Mouse (Mus musculus): Measurements from ENCODE around the gene Rps6kb2.

Rps6kb2 gene

DNA sequence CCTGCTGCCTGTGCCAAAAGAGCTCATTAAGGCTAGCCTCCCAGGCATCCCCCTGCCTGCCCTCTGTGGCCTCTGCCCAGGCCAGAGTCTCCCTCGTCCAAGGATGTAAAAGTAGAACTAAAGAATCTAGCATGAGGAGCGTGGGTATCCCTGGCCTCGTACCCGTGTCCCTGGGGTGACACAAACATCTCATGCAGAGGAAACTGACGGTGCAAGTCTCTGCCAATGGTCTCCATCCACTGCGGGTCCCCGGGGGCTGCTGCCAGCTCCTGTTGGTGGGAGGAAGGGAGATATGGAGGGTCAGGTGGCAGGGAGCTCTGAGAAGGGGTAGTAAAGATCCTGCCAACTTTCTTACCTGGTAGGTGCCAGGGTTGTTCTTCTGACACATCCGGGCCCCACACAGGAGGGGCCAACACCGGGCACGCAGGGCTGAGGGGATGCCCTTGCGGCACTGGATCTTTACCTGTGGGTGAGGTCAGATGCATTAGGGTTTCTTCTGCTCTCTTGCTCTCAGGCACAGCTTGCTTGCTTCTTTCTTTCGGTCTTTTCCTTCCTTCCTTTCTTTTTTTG is 26.0 kb upstream of the Rps6kb2 start:
- no peak for DNase-seq (ENCODE audit: low spot score in 2 of 2)

DNA sequence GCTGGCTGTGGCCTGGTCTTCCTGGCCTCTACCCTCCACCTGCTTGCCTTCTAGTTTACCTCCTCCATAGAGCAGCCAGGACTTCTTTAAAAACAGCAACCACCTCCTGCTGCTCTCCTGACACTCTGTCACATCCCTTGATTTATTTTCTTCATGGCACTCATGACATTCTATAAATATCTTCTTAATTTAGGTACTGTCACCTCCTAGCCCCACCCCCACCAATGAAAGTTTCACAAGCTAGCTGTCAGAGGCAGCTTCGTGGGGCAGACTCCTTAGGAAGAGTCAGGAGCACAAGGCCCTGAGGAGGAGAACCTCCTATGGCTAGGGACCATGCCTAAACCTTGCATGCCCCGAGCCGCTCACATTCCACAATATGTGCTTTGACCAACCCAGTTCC is 24.1 kb upstream of the Rps6kb2 start:
- no peak for DNase-seq (ENCODE audit: low spot score in 2 of 2)

DNA sequence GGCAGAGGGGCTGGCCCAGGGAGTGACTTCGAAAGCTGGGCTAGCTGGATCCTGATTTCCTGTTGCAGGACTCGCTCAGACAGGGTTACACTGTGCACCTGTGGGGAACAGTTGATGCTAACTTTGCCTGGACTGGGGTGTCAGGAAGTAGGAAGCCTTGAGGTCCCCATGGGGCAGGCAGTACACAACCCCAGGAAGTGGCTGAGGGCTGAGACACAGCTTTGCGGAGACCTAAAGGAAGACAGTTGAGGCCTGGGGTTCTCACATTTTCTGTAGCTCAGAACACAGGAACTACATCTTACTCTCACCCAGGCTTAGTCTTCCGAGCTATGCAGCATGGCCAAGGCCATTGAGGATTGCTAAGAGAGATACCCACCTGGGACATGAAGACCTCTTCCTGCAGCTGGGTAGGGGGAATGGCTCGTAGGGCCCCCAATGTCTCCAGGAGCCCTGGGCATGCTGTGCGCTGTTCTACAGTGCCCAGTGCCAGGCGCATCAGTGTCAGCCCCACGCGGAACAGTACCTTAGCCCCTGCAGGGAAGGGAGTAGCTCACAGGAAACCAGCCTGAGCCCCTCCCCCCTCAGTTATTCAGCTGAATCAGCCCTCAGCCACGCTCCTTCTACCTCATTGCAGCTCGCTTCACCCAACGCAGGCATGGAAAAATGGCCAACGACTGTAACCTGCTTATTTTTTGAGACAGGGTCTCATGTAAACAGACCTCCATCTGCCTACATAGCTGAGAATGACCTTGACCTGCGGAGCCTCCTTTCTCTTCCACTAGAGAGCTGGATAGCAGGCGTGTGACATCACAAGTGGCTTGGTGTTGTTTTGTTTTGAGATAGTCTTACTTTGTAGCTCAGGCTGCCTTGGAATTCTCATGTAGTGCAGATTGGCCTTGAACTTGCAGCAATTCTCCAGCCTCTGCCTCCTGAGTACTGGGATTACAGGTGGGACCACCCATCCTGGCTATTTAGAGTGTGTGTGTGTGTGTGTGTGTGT is 22.1 kb upstream of the Rps6kb2 start:
- no peak for DNase-seq (ENCODE audit: low spot score in 2 of 2)

GRCm38 (mm10) chr19:4183689-4184088 is 20.5 kb upstream of the Rps6kb2 start:
- DNase-seq (ENCODE audit: low spot score in 2 of 2): no peak

DNA sequence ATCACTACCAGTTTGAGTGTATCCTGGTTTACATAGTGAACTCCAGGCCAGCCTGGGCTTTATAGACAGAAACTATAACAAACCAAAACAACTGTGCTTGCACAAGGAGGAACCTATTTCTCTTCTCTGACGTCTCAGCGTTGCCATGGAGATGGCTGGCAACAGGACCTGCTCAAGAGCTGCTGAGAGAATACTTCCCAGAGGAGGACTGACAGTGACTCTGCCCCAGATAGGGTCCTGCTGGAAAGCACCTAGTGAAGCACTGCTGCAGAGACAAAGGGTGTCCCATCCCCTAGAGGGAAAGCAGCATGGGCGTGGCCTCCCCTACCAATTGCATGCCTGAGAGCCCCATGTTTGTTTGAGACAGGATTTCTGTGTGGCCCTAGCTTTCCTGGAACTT is 18.7 kb upstream of the Rps6kb2 start:
- no peak for DNase-seq (ENCODE audit: low spot score in 2 of 2)

GRCm38 (mm10) chr19:4180411-4180810 is 17.3 kb upstream of the Rps6kb2 start:
- no peak for DNase-seq (ENCODE audit: low spot score in 2 of 2)

GRCm38 (mm10) chr19:4175368-4175947 is 12.3 kb upstream of the Rps6kb2 start, which contains the start of gene Carns1:
TSS of gene Carns1 (minus strand) at chr19:4175479.
- peak in 1 of 2 experiments; percentile 58 for DNase-seq (ENCODE audit: low spot score in 2 of 2)

DNA sequence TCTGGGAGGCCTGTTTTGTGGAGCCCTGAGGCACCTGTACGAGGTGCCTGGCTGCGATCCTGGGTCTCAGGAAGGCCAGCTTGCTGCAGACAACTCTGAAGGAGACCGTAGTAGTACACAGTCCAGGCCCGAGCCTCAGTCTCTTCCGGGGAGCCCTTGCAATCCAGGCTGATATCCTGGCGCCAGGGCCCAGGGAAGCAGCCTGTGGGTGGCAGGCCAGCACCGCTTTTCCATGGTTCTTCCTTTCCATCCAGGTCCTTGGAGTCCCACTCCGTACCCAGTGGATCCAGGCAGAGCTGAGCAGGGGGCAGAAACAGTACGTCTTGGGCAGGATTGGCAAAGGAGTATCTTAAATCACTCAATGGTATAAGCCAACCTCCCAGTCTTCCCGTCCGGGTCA is 9.8 kb upstream of the Rps6kb2 start:
- no peak for DNase-seq (ENCODE audit: low spot score in 2 of 2)

- peak; percentile 65 to 69 for DNase-seq (ENCODE audit: low spot score in 2 of 2)
Measured at GRCm38 (mm10) chr19:4171393-4172290, 8.5 kb upstream of the Rps6kb2 start.

GRCm38 (mm10) chr19:4170723-4171392 is 7.7 kb upstream of the Rps6kb2 start:
- no peak for DNase-seq (ENCODE audit: low spot score in 2 of 2)

- no peak for DNase-seq (ENCODE audit: low spot score in 2 of 2)
Measured at GRCm38 (mm10) chr19:4169810-4170209, 6.7 kb upstream of the Rps6kb2 start.

DNA sequence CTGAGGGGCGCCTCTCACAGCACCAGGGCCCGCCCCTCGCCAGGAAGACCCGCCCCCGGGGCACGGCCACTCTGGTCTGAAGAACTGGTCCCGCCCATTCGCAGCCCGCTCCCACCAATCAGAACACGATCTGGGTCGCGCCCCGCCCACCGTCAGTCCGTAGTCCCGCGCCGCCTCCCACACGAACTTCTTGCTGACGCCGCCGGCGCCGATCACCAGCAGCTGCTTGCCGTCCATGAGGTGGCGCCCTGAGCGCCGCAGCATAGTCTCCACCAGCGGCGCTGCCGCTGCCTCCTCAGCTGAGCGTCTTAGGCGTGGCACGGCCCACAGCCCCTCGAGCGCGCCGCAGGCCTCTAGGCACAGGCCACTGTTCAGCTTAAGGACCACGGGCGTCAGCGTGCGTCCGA is 6.2 kb upstream of the Rps6kb2 start:
- peak; percentile 98 to 99 for DNase-seq (ENCODE audit: low spot score in 2 of 2)

GRCm38 (mm10) chr19:4166678-4167476 is 3.7 kb upstream of the Rps6kb2 start:
- no peak for DNase-seq (ENCODE audit: low spot score in 2 of 2)

DNA sequence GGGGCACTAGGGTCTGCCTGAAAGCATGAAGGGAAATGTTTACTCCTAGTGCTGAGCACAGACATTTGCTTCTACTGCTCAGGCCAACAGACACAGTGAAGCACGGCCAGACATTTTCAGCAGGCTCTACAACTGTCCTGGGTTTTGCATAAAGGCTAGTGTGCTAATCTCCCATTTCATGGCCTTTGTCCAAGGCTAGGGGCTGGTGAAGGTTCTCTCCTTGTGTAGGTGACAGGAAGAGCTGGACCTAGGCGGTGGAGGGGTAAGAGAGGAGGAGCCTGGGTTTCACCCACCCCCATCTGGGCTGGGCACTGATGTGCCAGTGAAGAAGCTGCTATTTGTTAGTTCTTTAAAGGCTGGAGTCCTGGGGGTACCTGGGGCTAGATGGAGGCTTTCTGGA is 1.6 kb upstream of the Rps6kb2 start:
- DNase-seq (ENCODE audit: low spot score in 2 of 2): no peak

- no peak for DNase-seq (ENCODE audit: low spot score in 2 of 2)
Measured at GRCm38 (mm10) chr19:4164100-4164499, 946 bp upstream of the Rps6kb2 start.

DNA sequence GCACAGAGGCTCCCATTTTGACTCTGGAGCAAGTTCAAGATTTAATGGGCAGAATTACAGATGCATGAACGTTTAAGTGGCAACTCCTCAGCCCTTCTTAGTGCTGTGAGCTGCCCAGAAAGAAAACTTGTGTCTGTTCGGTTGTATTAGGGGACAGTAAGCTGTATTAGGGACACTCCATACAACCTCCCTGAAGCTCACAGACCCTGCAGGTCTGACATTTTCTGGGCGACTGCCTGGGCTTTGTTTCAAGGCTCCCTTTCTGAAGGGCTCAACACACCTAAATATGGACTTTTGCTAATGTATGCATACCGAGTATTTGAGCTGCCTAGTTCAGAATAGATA is 361 bp upstream of the Rps6kb2 start:
- DNase-seq (ENCODE audit: low spot score in 2 of 2): no peak

DNA sequence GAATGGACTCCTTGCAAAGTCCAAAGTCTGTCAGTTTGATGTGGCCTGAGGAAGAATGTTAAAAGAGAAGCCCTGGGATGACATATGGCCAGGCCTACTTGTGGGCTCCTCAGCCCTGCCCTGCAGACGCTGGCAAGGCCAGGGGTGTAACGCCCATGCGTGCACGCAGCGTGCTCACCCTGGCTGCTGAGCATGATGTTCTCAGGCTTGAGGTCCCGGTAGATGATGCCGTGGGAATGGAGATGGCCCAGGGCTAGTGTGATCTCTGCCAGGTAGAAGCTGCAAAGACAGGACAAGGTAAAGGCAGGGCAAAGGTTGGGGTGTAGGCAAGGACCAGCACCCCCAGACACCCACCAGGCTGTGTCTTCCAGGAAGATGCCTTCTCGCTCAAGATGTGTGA is 4.1 kb downstream of the Rps6kb2 start:
- no peak for DNase-seq (ENCODE audit: low spot score in 2 of 2)

GRCm38 (mm10) chr19:4156771-4157170 is 6.4 kb downstream of the Rps6kb2 start:
- DNase-seq (ENCODE audit: low spot score in 2 of 2): no peak

DNA sequence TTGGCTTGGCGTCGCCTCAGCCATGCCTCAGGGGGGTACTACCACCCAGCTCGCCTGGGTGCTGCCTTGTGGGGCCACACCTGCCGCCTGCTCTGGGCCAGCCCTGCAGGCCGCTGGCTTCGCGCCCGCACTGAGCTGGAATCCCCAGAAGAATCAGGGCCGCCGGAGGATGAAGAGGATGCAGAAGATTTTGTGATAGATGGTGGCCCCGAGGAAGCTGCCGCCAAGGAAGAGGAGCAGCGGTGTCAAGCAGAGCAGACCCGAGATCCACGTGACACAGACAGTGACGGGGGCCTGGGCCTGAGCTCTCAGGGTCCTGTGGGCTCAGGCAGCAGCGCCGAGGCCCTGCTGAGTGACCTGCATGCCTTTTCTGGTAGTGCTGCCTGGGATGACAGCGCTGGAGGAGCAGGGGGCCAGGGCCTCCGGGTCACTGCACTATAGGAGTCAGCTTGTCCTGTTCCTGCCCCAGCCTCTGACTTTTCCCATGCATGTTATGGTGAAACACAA is 7.0 kb downstream of the Rps6kb2 start:
- DNase-seq (ENCODE audit: low spot score in 2 of 2): no peak

Measured in heart, adult 9 months (tissue).